10 mouse cellular contexts compared by ENCODE assay signal in genomic region chr16:60435283-60435682, GRCm38 (mm10).
A peak's percentile ranks its signal among the peaks of the same experiment; 100 is the strongest.
DNase-seq lines count a peak whose midpoint lies in the region; ATAC-seq and TF ChIP-seq lines count a peak whose summit lies in the region.
"Had no signal": no experiment of that assay in that cellular context is flagged by ENCODE, and none has a peak within 500 bp of the region (broad histone marks: within the 10 kb centered on the region; RNA-seq: fewer than 3 reads in every experiment).

No protein-coding gene starts in this region.

- 0 out of 2 replicates have a peak, but pooled peaks have one; percentile 16 for ATAC-seq in midbrain, embryonic 12.5 days (ENCODE audit: low FRiP score, low read depth)
- no peak for ATAC-seq in midbrain, embryonic 15.5 days (replicated peaks)
- ATAC-seq in hindbrain, postnatal 0 days = no peak

- no peak for TF ChIP-seq CTCF in gastrocnemius, adult 2 months (IDR thresholded peaks at IDR 0.05)
- peak; percentile 30; the same call in 1 of the 2 replicates for TF ChIP-seq CTCF in brain, embryonic 14.5 days (IDR thresholded peaks at IDR 0.05; ENCODE audit: borderline replicate concordance, extremely low read depth, insufficient read depth, insufficient read length)
- peak; percentile 38; the same call in 1 of the 2 replicates for TF ChIP-seq CTCF in hindbrain, postnatal 0 days (IDR thresholded peaks at IDR 0.05; ENCODE audit: low read depth)

- intact Hi-C loops in gastrocnemius, adult 2 months (cut with DNase I) = no loop called here

- no peak overlapping the region for H3K4me2 ChIP-seq in midbrain, embryonic 12.5 days (replicated peaks)
- no peak overlapping the region for H3K4me2 ChIP-seq in midbrain, embryonic 15.5 days
- H3K4me2 ChIP-seq in hindbrain, postnatal 0 days (ENCODE audit: low read depth, low read length) = no peak overlapping the region
- H3K4me2 ChIP-seq: lung, embryonic 15.5 days; stomach, embryonic 15.5 days had no signal

- H3K9me3 ChIP-seq in midbrain, embryonic 12.5 days = no peaks in the 10 kb centered on the region
- no peaks in the 10 kb centered on the region for H3K9me3 ChIP-seq in midbrain, embryonic 15.5 days
- no peaks in the 10 kb centered on the region for H3K9me3 ChIP-seq in hindbrain, postnatal 0 days (ENCODE audit: low read length)
- H3K9me3 ChIP-seq: lung, embryonic 15.5 days; stomach, embryonic 15.5 days had no signal

- DNase-seq in gastrocnemius, postnatal 10 days = peak; percentile 4
- DNase-seq in gastrocnemius, adult 2 months = no peak
- peak; percentile 19 for DNase-seq in brain, embryonic 14.5 days (ENCODE audit: low read depth)
- no peak for DNase-seq in hindbrain, postnatal 0 days (ENCODE audit: low spot score)
- DNase-seq in spleen, postnatal 14 days (ENCODE audit: low spot score in 2 of 2) = no peak
- no peak for DNase-seq in B cell, adult 2 months

- 83% methylated on average over 1 of the region's 1 CpGs for WGBS in midbrain, embryonic 12.5 days
- 86% methylated on average over 1 of the region's 1 CpGs for WGBS in midbrain, embryonic 15.5 days
- 70% methylated on average over 1 of the region's 1 CpGs for WGBS in hindbrain, postnatal 0 days

- no peak overlapping the region for H3K27ac ChIP-seq in gastrocnemius, adult 2 months
- no peak overlapping the region for H3K27ac ChIP-seq in midbrain, embryonic 12.5 days (replicated peaks)
- H3K27ac ChIP-seq in midbrain, embryonic 15.5 days = no peak overlapping the region
- H3K27ac ChIP-seq in hindbrain, postnatal 0 days = no peak overlapping the region
- H3K27ac ChIP-seq: lung, embryonic 15.5 days; stomach, embryonic 15.5 days had no signal

- no peak overlapping the region for H3K9ac ChIP-seq in midbrain, embryonic 12.5 days (replicated peaks)
- no peak overlapping the region for H3K9ac ChIP-seq in midbrain, embryonic 15.5 days
- H3K9ac ChIP-seq in hindbrain, postnatal 0 days (replicated peaks; ENCODE audit: low read length) = no peak overlapping the region
- H3K9ac ChIP-seq: lung, embryonic 15.5 days; stomach, embryonic 15.5 days had no signal

- H3K4me3 ChIP-seq in gastrocnemius, adult 2 months = no peak overlapping the region
- H3K4me3 ChIP-seq in midbrain, embryonic 12.5 days = no peak overlapping the region
- no peak overlapping the region for H3K4me3 ChIP-seq in midbrain, embryonic 15.5 days
- H3K4me3 ChIP-seq in hindbrain, postnatal 0 days (ENCODE audit: low read length) = no peak overlapping the region
- H3K4me3 ChIP-seq: lung, embryonic 15.5 days; stomach, embryonic 15.5 days had no signal

- no peaks in the 10 kb centered on the region for H3K27me3 ChIP-seq in midbrain, embryonic 12.5 days
- no peaks in the 10 kb centered on the region for H3K27me3 ChIP-seq in midbrain, embryonic 15.5 days (replicated peaks)
- H3K27me3 ChIP-seq in hindbrain, postnatal 0 days (ENCODE audit: insufficient read depth, low read length) = no peaks in the 10 kb centered on the region
- H3K27me3 ChIP-seq: lung, embryonic 15.5 days; stomach, embryonic 15.5 days had no signal

- H3K4me1 ChIP-seq in midbrain, embryonic 12.5 days = no peaks in the 10 kb centered on the region
- H3K4me1 ChIP-seq in midbrain, embryonic 15.5 days = no peaks in the 10 kb centered on the region
- no peaks in the 10 kb centered on the region for H3K4me1 ChIP-seq in hindbrain, postnatal 0 days (ENCODE audit: insufficient read depth, low read length)
- H3K4me1 ChIP-seq: lung, embryonic 15.5 days; stomach, embryonic 15.5 days had no signal

- no peak for TF ChIP-seq POLR2A in brain, embryonic 14.5 days (IDR thresholded peaks at IDR 0.05; ENCODE audit: borderline replicate concordance, extremely low read depth, insufficient read depth, insufficient read length, poor library complexity, severe bottlenecking)

- H3K36me3 ChIP-seq in midbrain, embryonic 12.5 days = no peaks in the 10 kb centered on the region
- no peaks in the 10 kb centered on the region for H3K36me3 ChIP-seq in midbrain, embryonic 15.5 days (replicated peaks)
- H3K36me3 ChIP-seq in hindbrain, postnatal 0 days (ENCODE audit: insufficient read depth, low read length) = no peaks in the 10 kb centered on the region
- H3K36me3 ChIP-seq: lung, embryonic 15.5 days; stomach, embryonic 15.5 days had no signal

Comparison
In these comparisons a context has a peak if more than half of its experiments do, and no peak if none do; other contexts are left out.
1. DNase-seq: peak in gastrocnemius, postnatal 10 days (single experiment) and brain, embryonic 14.5 days (single experiment); none in gastrocnemius, adult 2 months (single experiment), hindbrain, postnatal 0 days (single experiment), spleen, postnatal 14 days (0 of 2) and B cell, adult 2 months (0 of 2).